Mouse (Mus musculus) cortical plate, adult 2 months (tissue): ENCODE results near the gene Slc31a1.

Experiments
- CTCF ChIP-seq: fragments of 200-500 bp; IDR thresholded peaks from 2 replicates; pipeline ENCODE4 v1.5.1; 2011; ENCODE audit warnings: mild to moderate bottlenecking, control low read depth, low read length; ENCODE audit not compliant: insufficient read depth; ENCODE audit errors: extremely low read depth
- POLR2A ChIP-seq: fragments of 200-500 bp; IDR thresholded peaks from 2 replicates; pipeline ENCODE4 v1.6.1; 2011; ENCODE audit warnings: mild to moderate bottlenecking, low read length, control low read depth; ENCODE audit not compliant: insufficient read depth; ENCODE audit errors: extremely low read depth

DNA sequence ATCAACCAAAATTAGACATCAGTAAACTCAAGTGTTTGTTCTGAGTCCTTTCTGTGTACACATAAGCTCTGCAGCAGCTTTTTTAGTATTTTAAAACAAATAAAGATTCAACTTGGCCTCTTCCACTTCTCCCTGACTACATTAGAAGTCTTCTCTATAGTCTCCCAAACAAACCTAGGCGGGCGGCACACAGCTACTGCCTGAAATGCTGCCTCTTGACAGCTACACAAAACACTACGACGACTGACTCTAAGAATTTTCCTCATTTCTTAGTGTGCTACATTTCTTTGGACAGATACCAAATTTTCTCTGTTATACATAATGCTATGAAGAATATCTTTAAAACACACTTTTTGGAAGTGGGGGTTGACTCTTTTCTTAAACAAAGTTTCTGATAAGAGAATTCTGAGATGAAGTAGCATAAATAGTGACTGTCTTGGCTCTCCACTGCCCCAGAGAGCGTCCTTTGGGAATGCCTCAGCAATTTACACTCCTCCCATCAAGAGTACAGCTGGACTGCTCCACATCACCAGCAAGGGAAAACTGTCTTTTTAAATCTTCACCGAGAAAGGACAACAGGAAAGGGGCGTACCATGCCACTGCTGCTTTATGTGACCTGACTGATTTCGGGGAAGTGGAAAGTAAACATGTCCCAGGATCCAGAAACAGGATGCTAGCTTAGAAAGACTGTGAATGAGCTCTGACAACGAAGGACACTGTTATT is 12.8 kb upstream of the Slc31a1 start:
- TF ChIP-seq CTCF (no peak), POLR2A (no peak)
